Mouse (Mus musculus): Measurements from ENCODE around the gene Clip4.

DNA sequence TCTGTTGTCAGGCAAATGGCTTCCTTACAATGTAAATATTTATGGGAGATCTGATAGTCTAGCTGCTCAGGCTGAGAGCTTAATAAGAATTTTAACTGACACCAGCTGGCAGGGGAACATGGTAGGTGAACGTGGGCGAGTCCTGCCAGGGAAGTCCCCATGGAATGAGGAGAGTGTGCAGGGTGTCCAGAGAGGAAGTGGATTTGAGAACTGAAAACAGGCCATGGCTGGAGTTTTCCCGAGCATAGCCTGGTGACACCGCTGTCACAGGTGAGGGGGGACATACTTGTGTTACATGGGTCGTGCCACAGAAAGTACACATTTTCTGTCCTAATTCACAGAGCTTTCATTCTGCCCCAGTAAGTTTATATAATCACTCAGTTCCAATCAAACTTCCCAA, 97.2 kb downstream of the Clip4 start:
- TF ChIP-seq CTCF (IDR thresholded peaks at IDR 0.05; ENCODE audit: low read depth, low read length) (no peak), POLR2A (IDR thresholded peaks at IDR 0.05; ENCODE audit: borderline replicate concordance, low read depth, low read length) (no peak)

Data from bone marrow macrophage, adult 2 months (primary cell).